Mouse (Mus musculus): ENCODE results near the gene Jund. TPM values are rescaled to one million over a fixed set of nuclear protein-coding genes. Genes with fewer than 3 reads are reported as not detected.

The Jund gene
- polyA plus RNA-seq, 1 experiment from 2014 or later = 206 TPM

GRCm38 (mm10) chr8:70701048-70701981 is 2.6 kb downstream of the Jund start:
- Histone ChIP-seq H3K36me3 (0 out of 2 replicates have a peak, but pooled peaks cover 10% of the 10 kb centered on the region), H3K9ac (replicated peaks) (peak overlapping the region; percentile 100), H3K27me3 (no peaks in the 10 kb centered on the region), H3K4me1 (peaks cover 44% of the 10 kb centered on the region), H3K9me3 (no peaks in the 10 kb centered on the region), H3K27ac (replicated peaks) (peak overlapping the region; percentile 99), H3K4me3 (peak overlapping the region; percentile 97), H3K4me2 (replicated peaks) (peak overlapping the region; percentile 71)
- ATAC-seq (ENCODE audit: low FRiP score, low read depth) = no peak
- WGBS = 54% methylated on average over 10 of the region's 10 CpGs

- H3K4me1 ChIP-seq = peaks cover 35% of the 10 kb centered on the region
- no peaks in the 10 kb centered on the region for H3K27me3 ChIP-seq
- peak overlapping the region; percentile 5; the same call in 1 of the 2 replicates for H3K4me3 ChIP-seq
- no peaks in the 10 kb centered on the region for H3K9me3 ChIP-seq
- no peak for ATAC-seq (ENCODE audit: low FRiP score, low read depth)
- H3K4me2 ChIP-seq (replicated peaks) = peak overlapping the region; percentile 71
- H3K27ac ChIP-seq (replicated peaks) = no peak overlapping the region
- H3K9ac ChIP-seq (replicated peaks) = no peak overlapping the region
- WGBS = 94% methylated on average over 2 of the region's 2 CpGs
- 0 out of 2 replicates have a peak, but pooled peaks cover 10% of the 10 kb centered on the region for H3K36me3 ChIP-seq
These were observed 3.5 kb downstream of the Jund start for GRCm38 (mm10) chr8:70701982-70702841.

- Histone ChIP-seq H3K9ac (replicated peaks) (no peak overlapping the region), H3K27me3 (no peaks in the 10 kb centered on the region), H3K4me2 (replicated peaks) (peak overlapping the region; percentile 32), H3K4me3 (no peak overlapping the region), H3K27ac (replicated peaks) (no peak overlapping the region), H3K4me1 (peaks cover 29% of the 10 kb centered on the region), H3K9me3 (no peaks in the 10 kb centered on the region), H3K36me3 (0 out of 2 replicates have a peak, but pooled peaks cover 10% of the 10 kb centered on the region)
- 87% methylated on average over 3 of the region's 3 CpGs for WGBS
- ATAC-seq (ENCODE audit: low FRiP score, low read depth) = no peak
These were observed 4.1 kb downstream of the Jund start for GRCm38 (mm10) chr8:70702842-70703182.

- Histone ChIP-seq H3K4me3 (0 out of 2 replicates have a peak within 1 kb of the TSS, but pooled peaks have one; percentile 5), H3K27me3 (no peaks in the 10 kb centered on the region), H3K36me3 (0 out of 2 replicates have a peak, but pooled peaks cover 10% of the 10 kb centered on the region), H3K4me1 (peaks cover 25% of the 10 kb centered on the region), H3K27ac (replicated peaks) (no peak within 1 kb of the TSS), H3K9me3 (no peaks in the 10 kb centered on the region), H3K9ac (replicated peaks) (no peak within 1 kb of the TSS), H3K4me2 (replicated peaks) (peak within 1 kb of the TSS; percentile 32)
- no peak for ATAC-seq (ENCODE audit: low FRiP score, low read depth)
- WGBS = 95% methylated on average over 3 of the region's 3 CpGs
These were observed 4.5 kb downstream of the Jund start, which contains the start of gene Iqcn for GRCm38 (mm10) chr8:70703287-70703686. Gene Iqcn, plus strand, starts transcription at chr8:70703457.

GRCm38 (mm10) chr8:70708281-70708680 is 9.5 kb downstream of the Jund start:
- H3K4me3 ChIP-seq = no peak overlapping the region
- 92% methylated on average over 14 of the region's 14 CpGs for WGBS

GRCm38 (mm10) chr8:70709794-70710193 is 11.0 kb downstream of the Jund start:
- no peak overlapping the region for H3K27ac ChIP-seq (replicated peaks)
- 93% methylated on average over 9 of the region's 9 CpGs for WGBS
- no peaks in the 10 kb centered on the region for H3K36me3 ChIP-seq
- 0 out of 2 replicates have a peak, but pooled peaks cover 5% of the 10 kb centered on the region for H3K27me3 ChIP-seq
- no peak overlapping the region for H3K4me3 ChIP-seq
- ATAC-seq (ENCODE audit: low FRiP score, low read depth) = no peak
- no peaks in the 10 kb centered on the region for H3K9me3 ChIP-seq
- no peak overlapping the region for H3K9ac ChIP-seq (replicated peaks)
- H3K4me1 ChIP-seq = no peaks in the 10 kb centered on the region
- no peak overlapping the region for H3K4me2 ChIP-seq (replicated peaks)

More at GRCm38 (mm10) chr8:70708281-70708680, 9.5 kb downstream of the Jund start:
- 0 out of 2 replicates have a peak, but pooled peaks cover 3% of the 10 kb centered on the region for H3K27me3 ChIP-seq
- H3K4me1 ChIP-seq = peaks cover 3% of the 10 kb centered on the region; the same call in 1 of the 2 replicates
- no peaks in the 10 kb centered on the region for H3K9me3 ChIP-seq
- H3K36me3 ChIP-seq = 0 out of 2 replicates have a peak, but pooled peaks cover 5% of the 10 kb centered on the region
- H3K9ac ChIP-seq (replicated peaks) = no peak overlapping the region
- H3K27ac ChIP-seq (replicated peaks) = no peak overlapping the region
- no peak for ATAC-seq (ENCODE audit: low FRiP score, low read depth)
- no peak overlapping the region for H3K4me2 ChIP-seq (replicated peaks)

GRCm38 (mm10) chr8:70710296-70710695 is 11.5 kb downstream of the Jund start:
- Histone ChIP-seq H3K4me1 (no peaks in the 10 kb centered on the region), H3K27me3 (0 out of 2 replicates have a peak, but pooled peaks cover 5% of the 10 kb centered on the region), H3K4me2 (replicated peaks) (no peak overlapping the region), H3K27ac (replicated peaks) (no peak overlapping the region), H3K9me3 (no peaks in the 10 kb centered on the region), H3K36me3 (no peaks in the 10 kb centered on the region), H3K9ac (replicated peaks) (no peak overlapping the region), H3K4me3 (no peak overlapping the region)
- no peak for ATAC-seq (ENCODE audit: low FRiP score, low read depth)
- 91% methylated on average over 1 of the region's 1 CpGs for WGBS

GRCm38 (mm10) chr8:70711041-70711440 is 12.3 kb downstream of the Jund start:
- Histone ChIP-seq H3K4me2 (replicated peaks) (no peak overlapping the region), H3K4me3 (no peak overlapping the region), H3K27ac (replicated peaks) (no peak overlapping the region), H3K9ac (replicated peaks) (no peak overlapping the region), H3K9me3 (no peaks in the 10 kb centered on the region), H3K27me3 (0 out of 2 replicates have a peak, but pooled peaks cover 5% of the 10 kb centered on the region), H3K36me3 (no peaks in the 10 kb centered on the region), H3K4me1 (no peaks in the 10 kb centered on the region)
- 88% methylated on average over 11 of the region's 11 CpGs for WGBS
- no peak for ATAC-seq (ENCODE audit: low FRiP score, low read depth)

GRCm38 (mm10) chr8:70713991-70714390 is 15.2 kb downstream of the Jund start:
- Histone ChIP-seq H3K36me3 (no peaks in the 10 kb centered on the region), H3K4me2 (replicated peaks) (no peak overlapping the region), H3K4me1 (0 out of 2 replicates have a peak, but pooled peaks cover 3% of the 10 kb centered on the region), H3K9ac (replicated peaks) (no peak overlapping the region), H3K27ac (replicated peaks) (no peak overlapping the region), H3K9me3 (no peaks in the 10 kb centered on the region), H3K27me3 (peaks cover 16% of the 10 kb centered on the region), H3K4me3 (no peak overlapping the region)
- no peak for ATAC-seq (ENCODE audit: low FRiP score, low read depth)
- 86% methylated on average over 7 of the region's 7 CpGs for WGBS

GRCm38 (mm10) chr8:70715086-70715485 is 16.3 kb downstream of the Jund start:
- Histone ChIP-seq H3K4me1 (0 out of 2 replicates have a peak, but pooled peaks cover 3% of the 10 kb centered on the region), H3K4me2 (replicated peaks) (no peak overlapping the region), H3K9me3 (no peaks in the 10 kb centered on the region), H3K36me3 (no peaks in the 10 kb centered on the region), H3K27ac (replicated peaks) (no peak overlapping the region), H3K4me3 (no peak overlapping the region), H3K9ac (replicated peaks) (no peak overlapping the region), H3K27me3 (peaks cover 21% of the 10 kb centered on the region)
- WGBS = 76% methylated on average over 2 of the region's 2 CpGs
- no peak for ATAC-seq (ENCODE audit: low FRiP score, low read depth)

- H3K4me2 ChIP-seq (replicated peaks) = no peak overlapping the region
- 87% methylated on average over 40 of the region's 40 CpGs for WGBS
These were observed 18.0 kb downstream of the Jund start for GRCm38 (mm10) chr8:70716521-70717400.

More at GRCm38 (mm10) chr8:70716521-70717400, 18.0 kb downstream of the Jund start:
- H3K27me3 ChIP-seq = peaks cover 22% of the 10 kb centered on the region
- no peaks in the 10 kb centered on the region for H3K9me3 ChIP-seq
- H3K9ac ChIP-seq (replicated peaks) = no peak overlapping the region
- no peaks in the 10 kb centered on the region for H3K36me3 ChIP-seq
- H3K4me1 ChIP-seq = 0 out of 2 replicates have a peak, but pooled peaks cover 3% of the 10 kb centered on the region
- ATAC-seq (ENCODE audit: low FRiP score, low read depth) = no peak
- H3K4me3 ChIP-seq = no peak overlapping the region
- no peak overlapping the region for H3K27ac ChIP-seq (replicated peaks)
